Mouse (Mus musculus) neural tube, embryonic 11.5 days (tissue): ENCODE measurements around the gene Spag8. TPM values are rescaled to one million over a fixed set of nuclear protein-coding genes. Genes with fewer than 3 reads are reported as not detected.

Source experiments
- microRNA-seq: library from miRNA; unstranded; fragments of <30 nt; microRNA quantifications from one replicate; pipeline ENCODE4, GENCODE M21; 2016
- polyA plus RNA-seq: library from polyadenylated mRNA; unstranded; fragments of >200 nt; fragmentation: Nextera tagmentation; extraction: Ambion mirVana; gene quantifications from 2 replicates; pipeline ENCODE4 v1.2.1, GENCODE M21; 2014

The Spag8 gene
- polyA plus RNA-seq, 1 experiment from 2014 or later, result 0.89 TPM

Small RNA genes within 50 kb of the gene (microRNA-seq; reads per million reads assigned to microRNA genes)
- gene Gm25262, result not detected

Other genes with a start within 250 kb of the Spag8 start
- gene Fam166b, start 224.5 kb downstream of the Spag8 start, polyA plus RNA-seq, result 0.20 TPM in 1 of 2 replicates, not detected in the other
- 8.6 and 9.5 TPM in 2 replicates for gene Tesk1, start 211.7 kb downstream of the Spag8 start, polyA plus RNA-seq
- 2.1 and 2.8 TPM in 2 replicates for gene Cd72, start 199.0 kb downstream of the Spag8 start, polyA plus RNA-seq
- not detected in 2 replicates for gene Sit1, start 169.9 kb downstream of the Spag8 start, polyA plus RNA-seq
- 46.6 and 55.9 TPM in 2 replicates for gene Ccdc107, start 160.7 kb downstream of the Spag8 start, polyA plus RNA-seq
- 36.7 and 39.3 TPM in 2 replicates for gene Arhgef39, start 153.9 kb downstream of the Spag8 start, polyA plus RNA-seq
- gene Car9, start 146.6 kb downstream of the Spag8 start, polyA plus RNA-seq, result 0.23 and 0.44 TPM in 2 replicates
- gene Tpm2, start 129.8 kb downstream of the Spag8 start, polyA plus RNA-seq, result 101 and 127 TPM in 2 replicates
- 56.0 and 62.5 TPM in 2 replicates for gene Creb3, start 91.3 kb downstream of the Spag8 start, polyA plus RNA-seq
- gene Tln1, start 90.9 kb downstream of the Spag8 start, polyA plus RNA-seq, result 42.1 and 48.8 TPM in 2 replicates
- gene Rgp1, start 74.9 kb downstream of the Spag8 start, polyA plus RNA-seq, result 26.5 and 32.1 TPM in 2 replicates
- gene Gba2, start 74.7 kb downstream of the Spag8 start, polyA plus RNA-seq, result 29.8 and 30.8 TPM in 2 replicates
- gene Msmp, start 69.1 kb downstream of the Spag8 start, polyA plus RNA-seq, result 1.8 and 2.4 TPM in 2 replicates
- gene Npr2, start 21.7 kb downstream of the Spag8 start, polyA plus RNA-seq, result 29.0 and 37.4 TPM in 2 replicates
- 63.8 and 65.4 TPM in 2 replicates for gene Hint2, start 2.9 kb upstream of the Spag8 start, polyA plus RNA-seq
- gene Tmem8b, start 15.4 kb upstream of the Spag8 start, polyA plus RNA-seq, result 5.4 and 5.7 TPM in 2 replicates
- gene Fam221b, start 15.6 kb upstream of the Spag8 start, polyA plus RNA-seq, result 2.4 and 3.4 TPM in 2 replicates
- not detected in 2 replicates for gene Olfr70, start 47.2 kb upstream of the Spag8 start, polyA plus RNA-seq
- gene Olfr71, start 56.7 kb upstream of the Spag8 start, polyA plus RNA-seq, result not detected in 2 replicates
- 0.22 TPM in 1 of 2 replicates, not detected in the other for gene Hrct1, start 73.6 kb upstream of the Spag8 start, polyA plus RNA-seq
- gene Spaar, start 76.4 kb upstream of the Spag8 start, polyA plus RNA-seq, result not detected in 2 replicates
- not detected in 2 replicates for gene Olfr159, start 117.4 kb upstream of the Spag8 start, polyA plus RNA-seq
- gene Olfr156, start 170.3 kb upstream of the Spag8 start, polyA plus RNA-seq, result not detected in 2 replicates
- not detected in 2 replicates for gene Olfr157, start 186.6 kb upstream of the Spag8 start, polyA plus RNA-seq
- not detected in 2 replicates for gene Olfr155, start 198.0 kb upstream of the Spag8 start, polyA plus RNA-seq
- 15.9 and 18.5 TPM in 2 replicates for gene Reck, start 221.9 kb upstream of the Spag8 start, polyA plus RNA-seq